Mouse (Mus musculus): Measurements from ENCODE around the gene Maz. TPM values are rescaled to one million over a fixed set of nuclear protein-coding genes. Genes with fewer than 3 reads are reported as not detected.

Gene Maz
- polyA plus RNA-seq, 1 experiment from 2014 or later = 69.4 TPM

DNA sequence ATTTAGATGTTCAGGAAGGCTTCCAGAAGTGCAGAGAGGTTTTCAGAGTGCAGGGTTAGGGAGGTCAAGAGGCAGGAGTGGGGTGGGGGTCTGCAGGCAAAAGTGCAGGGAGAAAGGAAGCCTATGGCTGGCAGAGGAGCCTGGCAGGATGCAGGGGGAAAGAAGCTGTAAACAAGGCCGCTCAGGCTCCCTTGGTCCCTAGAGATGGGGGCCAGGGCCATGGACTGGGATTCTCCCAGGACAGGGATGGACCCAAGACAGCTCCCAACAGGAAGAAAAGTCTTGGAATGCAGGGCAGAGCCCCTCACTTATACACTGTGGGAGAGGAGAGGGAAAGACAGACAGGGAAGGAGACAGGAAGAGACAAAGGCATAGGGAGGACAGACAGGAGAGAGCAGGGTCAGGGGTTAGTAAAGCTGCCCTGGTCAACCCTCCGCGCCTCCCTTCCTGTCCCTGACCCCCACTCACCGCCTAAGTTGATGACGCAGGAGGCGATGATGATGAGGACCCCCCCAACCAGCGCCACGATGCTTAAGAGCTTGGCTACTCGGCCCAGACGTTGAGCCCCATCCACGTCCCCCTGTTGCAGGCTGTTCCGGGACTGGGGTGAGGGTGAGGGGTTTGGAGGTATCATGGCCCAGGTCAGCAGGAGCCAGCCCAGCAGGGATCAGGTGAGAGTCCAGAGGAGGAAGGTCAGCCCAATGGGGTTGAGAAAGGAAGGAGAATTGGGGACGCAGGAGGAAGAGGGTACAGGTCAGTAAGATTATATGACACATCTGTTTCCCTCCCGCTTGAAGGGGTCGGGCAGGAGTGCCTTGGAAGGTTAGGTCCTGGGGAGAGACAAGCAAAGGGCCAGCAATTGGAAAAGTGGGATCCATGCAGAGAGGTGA is 8.2 kb downstream of the Maz start:
- Histone ChIP-seq H3K4me1 (replicated peaks; ENCODE audit: control insufficient read depth, insufficient read depth, low read length) (peaks cover 25% of the 10 kb centered on the region), H3K9ac (ENCODE audit: low read depth, low read length) (peak overlapping the region; percentile 38), H3K4me2 (replicated peaks; ENCODE audit: low read depth, low read length) (no peak overlapping the region), H3K9me3 (ENCODE audit: control insufficient read depth, low read length) (no peaks in the 10 kb centered on the region), H3K27me3 (ENCODE audit: control insufficient read depth, insufficient read depth, low read length) (no peaks in the 10 kb centered on the region), H3K4me3 (ENCODE audit: low read depth, low read length) (no peak overlapping the region), H3K36me3 (ENCODE audit: control insufficient read depth, insufficient read depth, low read length) (peaks cover 2% of the 10 kb centered on the region; the same call in 1 of the 2 replicates), H3K27ac (ENCODE audit: low read depth, low read length) (no peak overlapping the region)
- WGBS = 79% methylated on average over 15 of the region's 15 CpGs
- DNase-seq (ENCODE audit: low spot score) (no peak), ATAC-seq (ENCODE audit: low FRiP score) (no peak)

DNA sequence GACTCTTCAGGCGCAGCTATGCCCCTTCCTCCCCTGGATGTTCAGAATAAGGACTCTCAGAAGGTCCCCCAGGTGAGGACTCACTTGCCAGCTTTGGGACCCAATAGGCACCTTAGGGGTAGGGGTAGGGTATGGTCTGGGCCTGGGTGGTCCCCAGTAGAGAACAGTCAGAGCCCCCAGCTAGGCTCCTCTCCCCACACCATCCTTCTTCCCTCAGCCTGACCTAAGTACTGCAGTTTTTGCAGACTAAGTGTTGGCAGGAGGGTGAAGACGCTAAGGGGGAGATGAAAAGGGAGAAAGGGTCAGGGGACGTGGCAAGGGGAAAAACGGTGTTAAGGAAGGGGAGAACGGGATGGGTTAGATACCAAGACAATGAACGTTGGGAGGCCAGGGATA is 8.9 kb downstream of the Maz start:
- no peak for DNase-seq (ENCODE audit: low spot score)
- Histone ChIP-seq H3K36me3 (ENCODE audit: control insufficient read depth, insufficient read depth, low read length) (peaks cover 6% of the 10 kb centered on the region; the same call in 1 of the 2 replicates), H3K9me3 (ENCODE audit: control insufficient read depth, low read length) (no peaks in the 10 kb centered on the region), H3K27me3 (ENCODE audit: control insufficient read depth, insufficient read depth, low read length) (no peaks in the 10 kb centered on the region), H3K4me1 (replicated peaks; ENCODE audit: control insufficient read depth, insufficient read depth, low read length) (peaks cover 19% of the 10 kb centered on the region), H3K9ac (ENCODE audit: low read depth, low read length) (peak overlapping the region; percentile 36; the same call in 1 of the 2 replicates), H3K27ac (ENCODE audit: low read depth, low read length) (0 out of 2 replicates have a peak overlapping the region, but pooled peaks have one; percentile 24), H3K4me2 (replicated peaks; ENCODE audit: low read depth, low read length) (no peak overlapping the region), H3K4me3 (ENCODE audit: low read depth, low read length) (no peak overlapping the region)
- WGBS = 65% methylated on average over 6 of the region's 6 CpGs
- ATAC-seq (ENCODE audit: low FRiP score) = no peak

DNA sequence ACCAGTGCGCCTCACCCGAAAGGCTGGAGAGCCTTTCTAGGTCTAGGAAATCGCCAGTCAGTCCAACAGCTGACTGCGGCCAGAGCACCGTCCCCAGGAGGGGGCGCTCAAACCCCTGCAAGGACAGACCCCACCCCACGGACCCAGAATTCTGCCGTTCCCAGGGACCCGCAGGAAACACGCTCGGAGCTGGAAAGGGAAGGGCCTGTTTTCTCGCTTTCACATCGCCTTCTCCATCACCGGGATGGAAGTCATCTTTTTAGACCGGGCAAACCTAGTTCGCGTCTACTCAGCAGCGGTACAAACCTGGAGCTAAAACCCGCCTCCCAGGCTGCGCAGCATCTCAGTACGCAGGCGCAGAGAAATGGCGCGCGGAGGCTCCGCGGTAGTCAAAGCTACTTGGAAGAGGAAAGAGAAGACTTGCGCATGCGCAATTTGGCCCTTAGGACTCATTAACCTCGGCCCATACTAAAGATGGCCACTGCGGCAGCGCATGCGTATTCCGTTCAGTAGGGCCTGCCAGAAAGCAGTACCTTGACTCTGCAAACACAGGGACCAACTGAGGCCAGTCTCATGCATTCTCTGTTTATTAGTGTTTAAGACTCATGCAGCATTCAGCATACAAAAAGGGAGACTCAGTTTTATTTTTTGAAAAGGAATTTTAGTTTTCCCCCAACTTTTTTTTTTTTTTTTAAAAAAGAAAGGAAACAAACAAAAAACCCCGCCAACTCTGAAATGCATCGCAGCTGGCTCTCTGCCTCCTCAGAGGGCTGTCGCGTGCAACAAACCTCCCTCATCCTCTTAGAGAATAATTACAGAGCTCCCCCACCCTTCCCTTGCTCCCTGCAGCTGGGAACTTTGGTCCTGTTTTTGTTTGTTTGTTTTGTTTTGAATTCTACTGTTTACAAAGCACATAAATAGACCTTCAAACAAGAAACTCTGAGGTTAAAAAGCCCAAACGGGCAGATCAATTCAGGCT is 9.6 kb downstream of the Maz start, which contains the start of gene Pagr1a:
TSS of gene Pagr1a (minus strand) at position 382 of the 979 bp plus-strand sequence.
- Histone ChIP-seq H3K36me3 (ENCODE audit: control insufficient read depth, insufficient read depth, low read length) (0 out of 2 replicates have a peak, but pooled peaks cover 4% of the 10 kb centered on the region), H3K9me3 (ENCODE audit: control insufficient read depth, low read length) (no peaks in the 10 kb centered on the region), H3K27ac (ENCODE audit: low read depth, low read length) (peak within 1 kb of the TSS; percentile 88), H3K27me3 (ENCODE audit: control insufficient read depth, insufficient read depth, low read length) (no peaks in the 10 kb centered on the region), H3K4me2 (replicated peaks; ENCODE audit: low read depth, low read length) (peak within 1 kb of the TSS; percentile 91), H3K4me1 (replicated peaks; ENCODE audit: control insufficient read depth, insufficient read depth, low read length) (peaks cover 19% of the 10 kb centered on the region), H3K9ac (ENCODE audit: low read depth, low read length) (peak within 1 kb of the TSS; percentile 72), H3K4me3 (ENCODE audit: low read depth, low read length) (peak within 1 kb of the TSS; percentile 53)
- ATAC-seq (ENCODE audit: low FRiP score) = peak; percentile 76
- DNase-seq (ENCODE audit: low spot score) = peak; percentile 100
- WGBS = 4% methylated on average over 39 of the region's 39 CpGs

GRCm38 (mm10) chr7:127016486-127016938 is 10.3 kb downstream of the Maz start:
- peak overlapping the region; percentile 53 for H3K4me3 ChIP-seq (ENCODE audit: low read depth, low read length)
- no peaks in the 10 kb centered on the region for H3K27me3 ChIP-seq (ENCODE audit: control insufficient read depth, insufficient read depth, low read length)
- DNase-seq (ENCODE audit: low spot score) = no peak
- H3K4me2 ChIP-seq (replicated peaks; ENCODE audit: low read depth, low read length) = peak overlapping the region; percentile 91
- 0% methylated on average over 22 of the region's 22 CpGs for WGBS
- H3K9me3 ChIP-seq (ENCODE audit: control insufficient read depth, low read length) = no peaks in the 10 kb centered on the region
- H3K4me1 ChIP-seq (replicated peaks; ENCODE audit: control insufficient read depth, insufficient read depth, low read length) = peaks cover 19% of the 10 kb centered on the region
- H3K27ac ChIP-seq (ENCODE audit: low read depth, low read length) = peak overlapping the region; percentile 88
- H3K9ac ChIP-seq (ENCODE audit: low read depth, low read length) = peak overlapping the region; percentile 72
- peak; percentile 65 for ATAC-seq (ENCODE audit: low FRiP score)
- H3K36me3 ChIP-seq (ENCODE audit: control insufficient read depth, insufficient read depth, low read length) = 0 out of 2 replicates have a peak, but pooled peaks cover 4% of the 10 kb centered on the region

DNA sequence TGATC is 10.6 kb downstream of the Maz start, which contains the start of gene Pagr1b:
TSS of gene Pagr1b (minus strand) at position 4 of the 5 bp plus-strand sequence.
- H3K36me3 ChIP-seq (ENCODE audit: control insufficient read depth, insufficient read depth, low read length) = 0 out of 2 replicates have a peak, but pooled peaks cover 4% of the 10 kb centered on the region
- no peak for DNase-seq (ENCODE audit: low spot score)
- peak within 1 kb of the TSS; percentile 88 for H3K27ac ChIP-seq (ENCODE audit: low read depth, low read length)
- H3K4me1 ChIP-seq (replicated peaks; ENCODE audit: control insufficient read depth, insufficient read depth, low read length) = peaks cover 19% of the 10 kb centered on the region
- H3K9me3 ChIP-seq (ENCODE audit: control insufficient read depth, low read length) = no peaks in the 10 kb centered on the region
- peak within 1 kb of the TSS; percentile 91 for H3K4me2 ChIP-seq (replicated peaks; ENCODE audit: low read depth, low read length)
- H3K4me3 ChIP-seq (ENCODE audit: low read depth, low read length) = peak within 1 kb of the TSS; percentile 53
- H3K27me3 ChIP-seq (ENCODE audit: control insufficient read depth, insufficient read depth, low read length) = no peaks in the 10 kb centered on the region
- H3K9ac ChIP-seq (ENCODE audit: low read depth, low read length) = peak within 1 kb of the TSS; percentile 72
- no peak for ATAC-seq (ENCODE audit: low FRiP score)

- peak overlapping the region; percentile 88 for H3K27ac ChIP-seq (ENCODE audit: low read depth, low read length)
- H3K9me3 ChIP-seq (ENCODE audit: control insufficient read depth, low read length) = no peaks in the 10 kb centered on the region
- WGBS = 3% methylated on average over 10 of the region's 10 CpGs
- 0 out of 2 replicates have a peak, but pooled peaks cover 4% of the 10 kb centered on the region for H3K36me3 ChIP-seq (ENCODE audit: control insufficient read depth, insufficient read depth, low read length)
- DNase-seq (ENCODE audit: low spot score) = peak; percentile 45
- H3K9ac ChIP-seq (ENCODE audit: low read depth, low read length) = peak overlapping the region; percentile 72
- no peaks in the 10 kb centered on the region for H3K27me3 ChIP-seq (ENCODE audit: control insufficient read depth, insufficient read depth, low read length)
- peak overlapping the region; percentile 91 for H3K4me2 ChIP-seq (replicated peaks; ENCODE audit: low read depth, low read length)
- ATAC-seq (ENCODE audit: low FRiP score) = peak; percentile 31
- peak overlapping the region; percentile 53 for H3K4me3 ChIP-seq (ENCODE audit: low read depth, low read length)
- H3K4me1 ChIP-seq (replicated peaks; ENCODE audit: control insufficient read depth, insufficient read depth, low read length) = peaks cover 19% of the 10 kb centered on the region
Observed at GRCm38 (mm10) chr7:127016081-127016480, 10.8 kb downstream of the Maz start.

GRCm38 (mm10) chr7:127014993-127015392 is 11.8 kb downstream of the Maz start:
- no peak overlapping the region for H3K27ac ChIP-seq (ENCODE audit: low read depth, low read length)
- 96% methylated on average over 12 of the region's 12 CpGs for WGBS

DNA sequence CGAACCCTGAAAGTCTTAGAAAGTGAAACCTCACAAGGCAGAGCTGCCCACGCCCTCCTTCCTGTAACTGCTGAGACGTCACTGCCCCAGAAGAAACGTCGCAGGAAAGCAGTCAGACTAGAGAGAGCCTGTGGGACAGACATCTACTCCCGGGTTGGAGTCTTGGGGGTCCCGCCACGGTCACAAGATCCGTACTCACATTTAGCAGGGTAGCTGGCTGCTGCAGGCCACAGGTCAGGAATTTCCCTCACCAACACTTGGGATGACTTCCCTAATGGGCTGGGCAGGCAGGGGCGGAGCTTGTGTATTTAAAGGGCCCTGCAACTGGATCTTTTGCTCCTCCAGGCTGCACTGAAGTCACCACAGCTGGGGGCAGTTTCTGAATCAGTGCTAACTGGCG is 12.5 kb downstream of the Maz start, which contains the start of gene Mvp:
TSS of gene Mvp (minus strand) at position 302 of the 400 bp plus-strand sequence.
- ATAC-seq (ENCODE audit: low FRiP score) (no peak), DNase-seq (ENCODE audit: low spot score) (no peak)
- H3K9me3 ChIP-seq (ENCODE audit: control insufficient read depth, low read length) = no peaks in the 10 kb centered on the region
- H3K9ac ChIP-seq (ENCODE audit: low read depth, low read length) = no peak within 1 kb of the TSS; the same call in 1 of the 2 replicates
- H3K27me3 ChIP-seq (ENCODE audit: control insufficient read depth, insufficient read depth, low read length) = no peaks in the 10 kb centered on the region
- H3K36me3 ChIP-seq (ENCODE audit: control insufficient read depth, insufficient read depth, low read length) = 0 out of 2 replicates have a peak, but pooled peaks cover 4% of the 10 kb centered on the region
- peaks cover 14% of the 10 kb centered on the region for H3K4me1 ChIP-seq (replicated peaks; ENCODE audit: control insufficient read depth, insufficient read depth, low read length)
- 62% methylated on average over 11 of the region's 11 CpGs for whole genome bisulfite sequencing
- peak within 1 kb of the TSS; percentile 53; the same call in 1 of the 2 replicates for H3K4me3 ChIP-seq (ENCODE audit: low read depth, low read length)
- H3K4me2 ChIP-seq (replicated peaks; ENCODE audit: low read depth, low read length) = 0 out of 2 replicates have a peak within 1 kb of the TSS, but pooled peaks have one; percentile 0
- H3K27ac ChIP-seq (ENCODE audit: low read depth, low read length) = no peak within 1 kb of the TSS

More at GRCm38 (mm10) chr7:127014993-127015392, 11.8 kb downstream of the Maz start:
- no peak overlapping the region for H3K4me2 ChIP-seq (replicated peaks; ENCODE audit: low read depth, low read length)
- H3K4me3 ChIP-seq (ENCODE audit: low read depth, low read length) = no peak overlapping the region
- H3K9ac ChIP-seq (ENCODE audit: low read depth, low read length) = no peak overlapping the region
- no peak for DNase-seq (ENCODE audit: low spot score)
- no peak for ATAC-seq (ENCODE audit: low FRiP score)
- H3K36me3 ChIP-seq (ENCODE audit: control insufficient read depth, insufficient read depth, low read length) = 0 out of 2 replicates have a peak, but pooled peaks cover 4% of the 10 kb centered on the region
- H3K27me3 ChIP-seq (ENCODE audit: control insufficient read depth, insufficient read depth, low read length) = no peaks in the 10 kb centered on the region
- H3K9me3 ChIP-seq (ENCODE audit: control insufficient read depth, low read length) = no peaks in the 10 kb centered on the region
- H3K4me1 ChIP-seq (replicated peaks; ENCODE audit: control insufficient read depth, insufficient read depth, low read length) = peaks cover 17% of the 10 kb centered on the region

All from hindbrain, embryonic 11.5 days (tissue).